Mouse (Mus musculus): Measurements from ENCODE around the gene Pds5b.

DNA sequence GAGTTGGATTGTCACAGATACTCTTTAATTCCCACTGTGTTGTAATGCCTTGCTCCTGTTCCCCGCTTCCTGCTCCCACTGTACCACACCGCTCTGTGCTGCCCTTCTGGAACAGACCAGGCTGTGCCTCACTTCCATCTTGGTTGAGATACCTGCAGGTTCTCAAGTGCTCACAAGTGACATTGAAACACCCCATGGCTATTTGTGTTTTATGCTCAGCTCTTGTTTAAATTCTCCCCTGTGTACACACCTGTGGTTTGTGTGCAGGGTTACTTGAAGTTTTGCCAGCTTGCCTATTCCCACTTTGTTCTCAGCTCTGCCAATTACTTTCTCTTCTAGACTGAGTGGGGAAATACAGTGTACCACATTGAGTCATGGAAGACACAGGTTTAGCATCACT lies 115.5 kb downstream of the Pds5b start:
- no peak for TF ChIP-seq CTCF (IDR thresholded peaks at IDR 0.05; ENCODE audit: low read depth, low read length)
- no peak for TF ChIP-seq POLR2A (IDR thresholded peaks at IDR 0.05; ENCODE audit: extremely low read depth, insufficient read depth, low read length)
